In genomic region chr8:12345881-12346280, GRCm38 (mm10) we compare ENCODE assay signal across 23 mouse cellular contexts. TPM values are rescaled to one million over a fixed set of nuclear protein-coding genes. Genes with fewer than 3 reads are reported as not detected.
"Had no signal": no experiment of that assay in that cellular context is flagged by ENCODE, and none has a peak within 500 bp of the region (broad histone marks: within the 10 kb centered on the region; RNA-seq: fewer than 3 reads in every experiment).

No protein-coding gene starts in this region.

- H3K36me3 ChIP-seq: kidney, embryonic 15.5 days; midbrain, embryonic 12.5 days; midbrain, embryonic 15.5 days; neural tube, embryonic 13.5 days; stomach, embryonic 15.5 days had no signal

- H3K27ac ChIP-seq: kidney, embryonic 15.5 days; left cerebral cortex, adult 2 months; liver, embryonic 14.5 days; midbrain, embryonic 12.5 days; midbrain, embryonic 15.5 days; neural tube, embryonic 13.5 days; stomach, embryonic 15.5 days had no signal

- H3K4me1 ChIP-seq: kidney, embryonic 15.5 days; midbrain, embryonic 12.5 days; midbrain, embryonic 15.5 days; neural tube, embryonic 13.5 days; stomach, embryonic 15.5 days had no signal

- H3K4me3 ChIP-seq: kidney, embryonic 15.5 days; left cerebral cortex, adult 2 months; midbrain, embryonic 12.5 days; midbrain, embryonic 15.5 days; myocyte; neural tube, embryonic 13.5 days; stomach, embryonic 15.5 days had no signal

- H3K4me2 ChIP-seq: kidney, embryonic 15.5 days; lung, embryonic 14.5 days; midbrain, embryonic 12.5 days; midbrain, embryonic 15.5 days; neural tube, embryonic 13.5 days; stomach, embryonic 15.5 days had no signal

- ATAC-seq: liver, postnatal 0 days; lung, postnatal 0 days; midbrain, embryonic 15.5 days had no signal

- DNase-seq: kidney, adult 8-10 months; kidney, postnatal 10 days; kidney, postnatal 36 days; layer of hippocampus, postnatal 36 days; liver, postnatal 0 days; lung, embryonic 14.5 days; lung, postnatal 4 days; retina, postnatal 1 day; right cerebral cortex, postnatal 25 days; spleen, adult 18-20 months; thymus, postnatal 25 days had no signal

- H3K9ac ChIP-seq: kidney, embryonic 15.5 days; liver, embryonic 14.5 days; liver, postnatal 0 days; lung, embryonic 14.5 days; midbrain, embryonic 12.5 days; midbrain, embryonic 15.5 days; neural tube, embryonic 13.5 days; stomach, embryonic 15.5 days had no signal

- H3K27me3 ChIP-seq: stomach, embryonic 15.5 days had no signal

- H3K9me3 ChIP-seq: kidney, embryonic 15.5 days; midbrain, embryonic 12.5 days; midbrain, embryonic 15.5 days; neural tube, embryonic 13.5 days; stomach, embryonic 15.5 days had no signal

RNA-seq across cellular contexts. Expression of gene Sox1, which starts 49.2 kb away (rescaled TPM):
- polyA plus RNA-seq: kidney, embryonic 15.5 days; limb, embryonic 11.5 days; liver, adult 2 months; liver, embryonic 14.5 days; liver, postnatal 0 days; lung, postnatal 0 days; myocyte; stomach, embryonic 15.5 days; thymus, postnatal 0 days had no signal
